Mouse (Mus musculus) T-helper 2 cell (primary cell): Measurements from ENCODE around the gene Mthfsd.
"Not testable (repeated sequence)": the region's sequence is repeated elsewhere in the genome, so short reads cannot be mapped to it uniquely, and the experiment has no call there.

ENCODE experiments used
- in situ Hi-C: fragments of 300-600 bp; cut with MboI, MseI; formaldehyde crosslinking; loops from one replicate; pipeline ENCODE4 v1.15.1; 2025; ENCODE audit warnings: high pct_unique_total_duplicates

Mthfsd gene

DNA sequence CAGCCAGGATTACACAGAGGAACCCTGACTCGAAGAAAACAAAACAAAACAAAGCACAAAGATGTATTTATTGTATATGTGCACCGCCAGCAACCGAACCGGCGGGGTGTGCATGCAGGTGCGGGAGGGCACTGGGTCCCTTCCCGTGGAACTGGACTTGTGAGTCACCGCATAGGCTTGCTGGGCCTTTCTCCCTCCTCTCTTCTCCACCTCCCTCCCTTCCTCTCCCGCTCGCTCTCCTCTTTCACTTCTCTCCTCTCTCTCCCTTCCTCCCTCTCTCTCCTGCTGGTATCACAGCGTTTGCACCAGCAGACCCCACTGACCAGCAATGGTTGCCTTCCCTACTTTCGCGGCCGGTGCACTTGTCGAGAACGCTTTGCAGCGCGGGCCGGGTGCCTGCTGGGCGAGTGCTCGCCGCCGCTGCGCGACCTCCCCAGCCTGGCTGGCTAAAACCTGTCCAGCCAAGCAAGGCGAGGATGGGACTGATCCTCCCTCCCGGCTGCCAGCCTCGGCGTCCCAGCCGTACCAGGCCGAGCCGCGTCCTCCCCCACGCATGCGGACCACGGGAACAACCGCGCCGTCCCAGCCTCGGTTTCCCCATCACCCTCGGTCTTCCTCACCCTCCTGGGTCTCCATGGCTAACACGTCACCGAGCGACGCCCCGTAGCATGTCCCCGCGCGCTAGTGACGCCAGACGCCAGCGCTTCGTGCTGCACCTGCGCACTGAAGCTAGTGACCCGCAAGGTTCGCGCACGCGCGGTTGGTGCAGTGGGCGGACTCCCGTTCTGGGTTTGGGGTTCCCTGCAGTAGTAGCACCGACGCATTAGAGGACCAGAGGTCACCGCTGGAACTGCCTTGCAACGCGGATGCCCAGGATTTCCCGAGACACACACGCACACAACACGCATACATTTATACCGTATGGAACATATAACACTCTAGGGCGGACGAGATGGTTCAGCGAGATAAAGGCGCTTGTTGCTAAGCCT, at the start of gene Mthfsd:
Mthfsd (minus strand) TSS at position 725 of the 989 bp plus-strand sequence.
- in situ Hi-C loops = no loop called here

- in situ Hi-C loops = no loop called here
Measured at GRCm38 (mm10) chr8:121156990-121157491, 48.8 kb upstream of the Mthfsd start.

GRCm38 (mm10) chr8:121152394-121152793, 44.2 kb upstream of the Mthfsd start:
- in situ Hi-C loops = no loop called here

DNA sequence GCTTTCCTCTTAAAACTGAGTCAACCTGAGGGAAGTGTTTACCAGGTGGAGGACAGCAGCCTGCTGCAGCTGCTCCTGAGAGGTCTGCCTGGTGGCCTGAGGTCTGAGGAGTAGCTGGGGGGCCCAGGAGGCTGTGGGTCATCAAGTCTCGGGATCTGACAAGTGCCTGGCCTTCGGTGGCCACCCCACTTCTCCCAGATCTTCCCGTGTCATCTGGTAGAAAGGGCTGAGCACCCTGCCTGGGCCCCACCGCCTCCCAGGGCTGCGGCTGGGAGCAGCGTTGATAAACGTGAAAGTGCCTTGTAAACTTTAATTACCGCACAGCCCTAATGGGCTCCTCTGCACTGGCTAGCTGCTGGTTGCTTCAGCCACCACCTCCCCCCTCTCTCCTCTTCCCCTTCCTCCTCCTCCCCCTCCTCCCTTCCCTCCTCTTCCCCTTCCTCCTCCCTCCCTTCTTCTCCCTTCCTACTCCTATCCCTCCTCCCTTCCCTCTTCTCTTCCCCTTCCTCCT, 40.4 kb upstream of the Mthfsd start:
- in situ Hi-C loops = no loop called here

- in situ Hi-C loops = not testable (repeated sequence)
Measured at GRCm38 (mm10) chr8:121145457-121146134, 37.4 kb upstream of the Mthfsd start.

- in situ Hi-C loops = no loop called here
Measured at GRCm38 (mm10) chr8:121136856-121137255, 28.7 kb upstream of the Mthfsd start.

- in situ Hi-C loops = no loop called here
Measured at GRCm38 (mm10) chr8:121134512-121134911, 26.3 kb upstream of the Mthfsd start.

DNA sequence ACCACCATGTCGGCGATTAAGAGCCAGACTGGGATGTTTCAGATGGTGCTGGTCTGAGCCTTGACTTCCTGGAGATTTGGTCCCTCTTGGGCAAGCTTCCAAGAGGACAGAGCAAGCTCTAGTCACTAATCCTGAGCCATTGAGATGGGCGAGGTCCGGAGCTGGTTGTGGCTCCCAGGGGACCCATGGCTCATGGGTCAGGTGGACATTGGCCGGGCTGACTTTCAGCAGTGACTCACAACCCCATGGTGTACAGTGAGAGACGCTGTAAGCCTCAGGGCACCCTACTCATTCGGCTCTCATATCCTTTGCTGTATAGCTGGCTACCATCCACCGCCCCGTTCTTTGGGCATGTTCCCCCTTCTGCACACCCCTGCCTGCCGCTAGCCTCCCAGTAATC, 25.9 kb upstream of the Mthfsd start:
- in situ Hi-C loops = no loop called here

DNA sequence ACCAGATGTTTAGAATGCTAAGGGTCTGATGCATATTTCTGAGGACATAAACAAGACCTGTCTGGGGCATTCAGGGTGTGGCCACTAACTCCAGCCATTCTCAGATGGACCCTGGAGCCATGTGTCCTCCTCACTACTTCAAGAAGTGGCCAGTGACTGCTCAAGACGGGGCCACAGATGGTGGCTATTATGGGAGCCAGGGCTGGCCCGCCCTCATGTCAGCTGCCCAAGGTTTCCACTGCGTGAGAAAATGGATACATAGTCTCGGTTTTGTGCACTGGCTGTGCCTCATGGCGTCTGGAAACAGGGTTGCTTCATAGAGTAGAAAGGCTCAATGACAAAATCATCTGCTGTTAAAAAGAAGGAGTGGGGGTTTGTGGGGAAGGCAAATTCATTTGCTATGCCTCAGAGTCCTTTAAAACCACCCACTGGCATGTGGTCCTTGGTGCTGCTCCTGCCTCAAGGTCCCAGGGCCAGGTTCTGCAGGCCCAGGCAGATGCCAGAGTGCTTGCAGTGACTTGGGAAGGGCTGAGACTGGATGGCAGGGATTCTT, 24.8 kb upstream of the Mthfsd start:
- in situ Hi-C loops = no loop called here

DNA sequence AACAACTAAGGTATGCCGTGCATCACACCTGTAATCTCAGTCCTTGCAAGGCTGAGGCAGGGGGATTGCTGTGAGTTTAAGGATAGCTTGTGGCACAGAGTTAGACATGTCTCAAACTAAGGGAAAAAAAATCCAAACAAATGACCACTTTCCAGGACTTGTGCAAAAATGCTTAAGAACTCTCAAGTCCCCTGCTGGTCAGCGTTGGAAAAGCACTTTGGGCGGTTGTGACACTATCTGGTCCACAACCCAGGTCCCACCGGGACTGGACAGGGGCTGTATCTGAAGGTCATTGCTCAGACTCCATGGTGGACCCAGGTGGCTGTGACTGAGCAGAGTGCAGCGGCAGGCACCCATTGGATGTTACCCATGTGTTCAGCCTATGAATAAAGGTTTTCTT, 22.3 kb upstream of the Mthfsd start:
- in situ Hi-C loops = no loop called here

DNA sequence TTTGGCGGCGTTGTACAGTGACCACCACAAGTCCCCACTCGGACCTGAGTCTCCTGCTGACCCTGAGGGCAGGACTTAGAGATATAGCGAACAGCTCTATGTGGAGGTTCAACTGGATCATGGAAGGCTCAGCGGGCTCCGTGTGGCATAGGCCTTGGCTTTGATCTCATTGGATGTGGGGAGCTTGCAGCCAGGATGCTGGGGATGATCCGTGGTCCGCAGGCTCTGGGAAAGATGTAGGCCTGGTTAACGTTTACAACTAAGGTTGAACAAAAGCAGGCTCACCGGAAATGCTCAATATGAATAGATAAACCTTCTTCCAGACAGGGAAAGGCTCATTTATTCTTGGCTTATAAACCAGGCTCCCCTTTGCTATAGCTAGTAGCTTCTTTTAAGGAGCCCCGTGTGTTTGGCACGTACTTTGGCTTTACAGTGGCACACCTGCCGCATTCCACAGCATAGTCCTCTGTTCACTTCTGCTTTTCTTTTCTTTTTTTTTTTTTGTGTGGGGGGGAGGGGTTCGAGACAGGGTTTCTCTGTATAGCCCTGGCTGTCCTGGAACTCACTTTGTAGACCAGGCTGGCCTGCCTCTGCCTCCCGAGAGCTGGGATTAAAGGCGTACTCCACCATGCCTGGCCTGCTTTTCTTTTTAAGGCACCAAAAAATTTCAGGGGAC, 21.2 kb upstream of the Mthfsd start:
- in situ Hi-C loops = loop anchor here (10.0 kb wide), 1 partner anchor 1395 kb away; no protein-coding TSS in a partner anchor

DNA sequence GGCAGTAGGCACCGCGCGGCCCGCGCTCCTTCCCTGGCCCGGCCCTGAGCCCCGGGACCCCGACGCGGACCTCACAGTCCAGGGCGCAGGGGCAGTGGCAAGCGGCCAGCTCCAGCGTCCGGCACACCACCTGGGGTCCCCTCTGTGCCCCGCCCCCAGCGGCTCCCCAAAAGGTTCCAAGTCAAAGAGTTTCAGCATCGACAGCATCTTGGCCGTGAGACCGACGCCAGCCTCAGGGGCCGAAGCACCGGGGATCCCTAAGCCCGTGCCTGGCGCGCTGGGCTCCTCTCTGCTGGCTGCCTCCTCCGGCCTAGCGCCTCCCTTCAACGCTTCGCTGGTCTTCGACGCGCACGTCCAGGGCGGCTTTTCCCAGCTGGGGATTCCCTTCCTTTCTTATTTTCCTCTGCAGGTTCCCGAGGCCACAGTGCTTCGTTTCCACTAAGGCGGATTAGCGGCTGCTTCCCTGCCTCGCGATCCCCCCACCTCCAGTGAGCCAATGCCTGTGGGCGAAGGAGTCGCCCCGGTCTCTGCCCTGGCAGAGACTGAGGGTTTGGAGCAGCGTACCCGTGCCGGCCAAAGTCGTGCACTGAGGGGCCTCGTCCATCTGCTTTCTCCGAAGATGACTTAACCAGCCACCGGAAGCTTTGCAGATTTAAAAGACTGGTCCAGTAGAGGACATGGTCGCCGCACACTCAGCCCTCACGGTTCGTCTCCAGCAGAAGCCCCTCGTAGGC, 20.5 kb upstream of the Mthfsd start:
- in situ Hi-C loops = loop anchor here (10.0 kb wide), 1 partner anchor 1396 kb away; no protein-coding TSS in a partner anchor

GRCm38 (mm10) chr8:121127756-121128375, 19.7 kb upstream of the Mthfsd start, which contains the start of gene Foxl1:
TSS of gene Foxl1 (plus strand) at chr8:121127940.
- in situ Hi-C loops = loop anchor here (10.0 kb wide), 1 partner anchor 1397 kb away; no protein-coding TSS in a partner anchor

GRCm38 (mm10) chr8:121127291-121127701, 19.1 kb upstream of the Mthfsd start:
- in situ Hi-C loops = loop anchor here (10.0 kb wide), 1 partner anchor 1398 kb away; no protein-coding TSS in a partner anchor

- in situ Hi-C loops = loop anchor here (10.0 kb wide), 1 partner anchor 1398 kb away; no protein-coding TSS in a partner anchor
Measured at GRCm38 (mm10) chr8:121126694-121127093, 18.5 kb upstream of the Mthfsd start.

GRCm38 (mm10) chr8:121126191-121126590, 18.0 kb upstream of the Mthfsd start:
- in situ Hi-C loops = loop anchor here (10.0 kb wide), 1 partner anchor 1399 kb away; no protein-coding TSS in a partner anchor

- in situ Hi-C loops = loop anchor here (10.0 kb wide), 1 partner anchor 1399 kb away; no protein-coding TSS in a partner anchor
Measured at GRCm38 (mm10) chr8:121125311-121125876, 17.2 kb upstream of the Mthfsd start.

- in situ Hi-C loops = loop anchor here (10.0 kb wide), 1 partner anchor 1400 kb away; no protein-coding TSS in a partner anchor
Measured at GRCm38 (mm10) chr8:121124547-121125239, 16.5 kb upstream of the Mthfsd start.
